Mouse (Mus musculus): Measurements from ENCODE around the gene Apip.

- TF ChIP-seq CTCF (IDR thresholded peaks at IDR 0.05; ENCODE audit: low read depth, low read length) (peak; percentile 35), GATA1 (IDR thresholded peaks at IDR 0.05; ENCODE audit: borderline replicate concordance, low read length) (no peak), TAL1 (conservative IDR thresholded peaks at IDR 0.05; ENCODE audit: low read depth, low read length) (no peak), POLR2AphosphoS5 (IDR thresholded peaks at IDR 0.05; ENCODE audit: insufficient replicate concordance, low read depth, low read length) (no peak), GATA2 (IDR thresholded peaks at IDR 0.05; ENCODE audit: borderline replicate concordance, low read depth, low read length) (no peak)
Observed at GRCm38 (mm10) chr2:103086432-103086831, 13.0 kb downstream of the Apip start.
